27 mouse cellular contexts compared by ENCODE assay signal in genomic region chr7:66318147-66318546, GRCm38 (mm10). TPM values are rescaled to one million over a fixed set of nuclear protein-coding genes. Genes with fewer than 3 reads are reported as not detected.
"Had no signal": no experiment of that assay in that cellular context is flagged by ENCODE, and none has a peak within 500 bp of the region (broad histone marks: within the 10 kb centered on the region; RNA-seq: fewer than 3 reads in every experiment).

No protein-coding gene starts in this region.

- H3K4me1 ChIP-seq: midbrain, embryonic 10.5 days had no signal

- H3K27me3 ChIP-seq: lung, embryonic 15.5 days; megakaryocyte, embryonic 14.5 days; midbrain, embryonic 13.5 days; midbrain, embryonic 15.5 days; neural tube, embryonic 13.5 days; neural tube, embryonic 15.5 days had no signal

- H3K27ac ChIP-seq: liver, embryonic 14.5 days; lung, embryonic 15.5 days; macrophage; midbrain, embryonic 10.5 days; midbrain, embryonic 13.5 days; midbrain, embryonic 15.5 days; neural tube, embryonic 13.5 days; neural tube, embryonic 15.5 days had no signal

- DNase-seq: lung, adult 2 months; lung, postnatal 10 days; retina, postnatal 1 day; right cerebral cortex, adult 18-20 months; right cerebral cortex, postnatal 25 days; right cerebral cortex, postnatal 4 days; spleen, adult 18-20 months; thymus, adult 18-20 months; thymus, postnatal 14 days; thymus, postnatal 36 days had no signal

- H3K9me3 ChIP-seq: lung, embryonic 15.5 days; megakaryocyte, embryonic 14.5 days; midbrain, embryonic 10.5 days; midbrain, embryonic 13.5 days; midbrain, embryonic 15.5 days; neural tube, embryonic 13.5 days; neural tube, embryonic 15.5 days had no signal

- H3K36me3 ChIP-seq: midbrain, embryonic 10.5 days; midbrain, embryonic 13.5 days; midbrain, embryonic 15.5 days; neural tube, embryonic 13.5 days; neural tube, embryonic 15.5 days had no signal

- H3K9ac ChIP-seq: liver, embryonic 14.5 days; lung, embryonic 15.5 days; midbrain, embryonic 13.5 days; midbrain, embryonic 15.5 days; neural tube, embryonic 13.5 days; neural tube, embryonic 15.5 days had no signal

- ATAC-seq: midbrain, embryonic 13.5 days; midbrain, embryonic 15.5 days had no signal

- H3K4me3 ChIP-seq: lung, embryonic 15.5 days; megakaryocyte, embryonic 14.5 days; midbrain, embryonic 10.5 days; midbrain, embryonic 13.5 days; midbrain, embryonic 15.5 days; myocyte; neural tube, embryonic 13.5 days; neural tube, embryonic 15.5 days had no signal

- H3K4me2 ChIP-seq: lung, embryonic 15.5 days; midbrain, embryonic 13.5 days; midbrain, embryonic 15.5 days; neural tube, embryonic 13.5 days; neural tube, embryonic 15.5 days had no signal

RNA-seq across cellular contexts. Expression of gene Gm10974, which starts 47.6 kb away (rescaled TPM):
- total RNA-seq: megakaryocyte progenitor cell, adult 5-6 weeks had no signal
- polyA plus RNA-seq: liver, embryonic 14.5 days; liver, embryonic 16.5 days; lung, adult 2 months; lung, embryonic 15.5 days; macrophage; midbrain, embryonic 10.5 days; midbrain, embryonic 13.5 days; midbrain, embryonic 15.5 days; myocyte; neural tube, embryonic 11.5 days; neural tube, embryonic 13.5 days; neural tube, embryonic 15.5 days; small intestine, adult 2 months; stomach, embryonic 14.5 days; stomach, embryonic 16.5 days; thymus, postnatal 0 days had no signal
